Mouse (Mus musculus) CH12.LX (cell line): ENCODE results near the gene Cep97. TPM values are rescaled to one million over a fixed set of nuclear protein-coding genes. Genes with fewer than 3 reads are reported as not detected.

ENCODE experiments used
- DNase-seq: peaks from one replicate; pipeline ENCODE4 v3.0.0-alpha.2; 2013; ENCODE audit errors: extremely low read depth
- H3K27ac ChIP-seq: 2 replicates; pipeline ENCODE4 v1.5.1; 2012; ENCODE audit warnings: low read depth, mild to moderate bottlenecking, control low read depth, moderate library complexity; ENCODE audit not compliant: insufficient read depth
- H3K27me3 ChIP-seq: replicated peaks from 2 replicates; pipeline ENCODE3; 2012; ENCODE audit warnings: inconsistent platforms
- H3K36me3 ChIP-seq, 2 experiments: replicated peaks in 1 of 2; 2 replicates each; pipeline versions ENCODE3 to v1.6.1; 2012; ENCODE audit warnings: inconsistent platforms in 1 of 2, low read length in 1 of 2, mild to moderate bottlenecking in 1 of 2, mixed read lengths in 1 of 2, moderate library complexity in 1 of 2; ENCODE audit not compliant: control insufficient read depth in 1 of 2, insufficient read depth in 1 of 2
- H3K4me1 ChIP-seq, 2 experiments: 2 replicates each; pipeline ENCODE4 v1.6.1; 2012; ENCODE audit warnings: inconsistent platforms in 1 of 2, moderate library complexity in 1 of 2; ENCODE audit not compliant: insufficient read depth in 2 of 2, control insufficient read depth in 1 of 2
- H3K4me2 ChIP-seq: 2 replicates; pipeline ENCODE4 v1.6.1; 2012; ENCODE audit warnings: low read depth, mild to moderate bottlenecking, control low read depth; ENCODE audit not compliant: poor library complexity, insufficient read depth, severe bottlenecking
- H3K4me3 ChIP-seq, 3 experiments: fragments of 150-350 bp in 1 of 3; sonication (generic) in 1 of 3; replicated peaks in 1 of 3; 2 replicates each; pipeline versions ENCODE3 to v1.5.1; 2011 to 2012; ENCODE audit warnings: low read depth in 2 of 3, low read length in 2 of 3, mild to moderate bottlenecking in 2 of 3, moderate library complexity in 2 of 3, control low read depth in 1 of 3, improper control_type of control experiment in 1 of 3, inconsistent platforms in 1 of 3, mixed read lengths in 1 of 3; ENCODE audit not compliant: poor library complexity in 1 of 3
- H3K79me2 ChIP-seq: replicated peaks from 2 replicates; pipeline ENCODE4 v1.6.1; 2012; ENCODE audit warnings: mild to moderate bottlenecking, moderate library complexity; ENCODE audit not compliant: control insufficient read depth, poor library complexity, insufficient read depth, severe bottlenecking; ENCODE audit errors: extremely low read depth
- H3K9ac ChIP-seq: 2 replicates; pipeline ENCODE4 v1.6.1; 2012; ENCODE audit warnings: low read depth, mild to moderate bottlenecking, control low read depth, moderate library complexity; ENCODE audit not compliant: insufficient read depth
- H3K9me3 ChIP-seq: replicated peaks from 2 replicates; pipeline ENCODE3; 2012; ENCODE audit warnings: low read length, inconsistent platforms, mixed read lengths
- CHD1 ChIP-seq: IDR thresholded peaks from 2 replicates; pipeline ENCODE4 v1.6.1; 2012; ENCODE audit warnings: low read depth, low read length, improper control_type of control experiment, inconsistent platforms
- CTCF ChIP-seq, 2 experiments: IDR thresholded peaks in 1 of 2; conservative IDR thresholded peaks in 1 of 2; 2 replicates each; pipeline ENCODE4 v1.5.1; 2011 to 2012; ENCODE audit warnings: low read depth in 2 of 2, low read length in 2 of 2, improper control_type of control experiment in 1 of 2, inconsistent platforms in 1 of 2, mild to moderate bottlenecking in 1 of 2, moderate library complexity in 1 of 2
- ELF1 ChIP-seq: IDR thresholded peaks from 2 replicates; pipeline ENCODE4 v1.6.1; 2014; ENCODE audit warnings: low read depth, mild to moderate bottlenecking, inconsistent platforms, low read length, improper control_type of control experiment
- ETS1 ChIP-seq: conservative IDR thresholded peaks from 2 replicates; pipeline ENCODE4 v1.6.1; 2012; ENCODE audit warnings: low read depth, mild to moderate bottlenecking, inconsistent platforms, low read length, improper control_type of control experiment, moderate library complexity
- HCFC1 ChIP-seq: IDR thresholded peaks from 2 replicates; pipeline ENCODE4 v1.6.1; 2012; ENCODE audit warnings: low read depth, mild to moderate bottlenecking, inconsistent platforms, low read length, improper control_type of control experiment
- IRF4 ChIP-seq: IDR thresholded peaks from 2 replicates; pipeline ENCODE4 v1.6.1; 2014; ENCODE audit warnings: low read depth, mild to moderate bottlenecking, inconsistent platforms, low read length, improper control_type of control experiment
- JUND ChIP-seq: conservative IDR thresholded peaks from 2 replicates; pipeline ENCODE4 v1.6.1; 2011; ENCODE audit warnings: low read depth, low read length, improper control_type of control experiment
- MAFK ChIP-seq: IDR thresholded peaks from 2 replicates; pipeline ENCODE4 v1.6.1; 2011; ENCODE audit warnings: low read length, improper control_type of control experiment; ENCODE audit not compliant: insufficient replicate concordance
- MAX ChIP-seq: IDR thresholded peaks from 2 replicates; pipeline ENCODE4 v1.6.1; 2011; ENCODE audit warnings: low read length, improper control_type of control experiment
- MEF2A ChIP-seq: IDR thresholded peaks from 2 replicates; pipeline ENCODE4 v1.6.1; 2014; ENCODE audit warnings: low read depth, mild to moderate bottlenecking, inconsistent platforms, low read length, improper control_type of control experiment, borderline replicate concordance
- MXI1 ChIP-seq: IDR thresholded peaks from 2 replicates; pipeline ENCODE4 v1.6.1; 2011; ENCODE audit warnings: mild to moderate bottlenecking, low read depth, low read length, improper control_type of control experiment
- NELFE ChIP-seq: IDR thresholded peaks from 2 replicates; pipeline ENCODE4 v1.6.1; 2011; ENCODE audit warnings: low read depth, low read length, improper control_type of control experiment
- NRF1 ChIP-seq: IDR thresholded peaks from 2 replicates; pipeline ENCODE4 v1.6.1; 2014; ENCODE audit warnings: low read depth, mild to moderate bottlenecking, inconsistent platforms, low read length, improper control_type of control experiment, moderate library complexity
- POLR2A ChIP-seq: IDR thresholded peaks from 2 replicates; pipeline ENCODE4 v1.6.1; 2011; ENCODE audit warnings: low read depth, mild to moderate bottlenecking, improper control_type of control experiment, low read length
- POLR2AphosphoS2 ChIP-seq: IDR thresholded peaks from 2 replicates; pipeline ENCODE4 v1.6.1; 2011; ENCODE audit warnings: low read depth, low read length, improper control_type of control experiment
- RAD21 ChIP-seq: IDR thresholded peaks from 2 replicates; pipeline ENCODE4 v1.6.1; 2011; ENCODE audit warnings: low read depth, mild to moderate bottlenecking, low read length, improper control_type of control experiment, moderate library complexity
- RCOR1 ChIP-seq: conservative IDR thresholded peaks from 2 replicates; pipeline ENCODE4 v1.6.1; 2012; ENCODE audit warnings: low read depth, mild to moderate bottlenecking, inconsistent platforms, low read length, improper control_type of control experiment
- SIN3A ChIP-seq: IDR thresholded peaks from 2 replicates; pipeline ENCODE4 v1.6.1; 2012; ENCODE audit warnings: low read length, improper control_type of control experiment, inconsistent platforms
- TCF12 ChIP-seq: IDR thresholded peaks from 2 replicates; pipeline ENCODE4 v1.6.1; 2014; ENCODE audit warnings: low read depth, mild to moderate bottlenecking, inconsistent platforms, low read length, improper control_type of control experiment
- USF1 ChIP-seq: IDR thresholded peaks from 2 replicates; pipeline ENCODE4 v1.6.1; 2014; ENCODE audit warnings: low read depth, mild to moderate bottlenecking, inconsistent platforms, low read length, improper control_type of control experiment
- USF2 ChIP-seq: conservative IDR thresholded peaks from 2 replicates; pipeline ENCODE4 v1.6.1; 2011; ENCODE audit warnings: low read depth, low read length, improper control_type of control experiment
- ZC3H11A ChIP-seq: IDR thresholded peaks from 2 replicates; pipeline ENCODE4 v1.6.1; 2012; ENCODE audit warnings: low read depth, mild to moderate bottlenecking, inconsistent platforms, low read length, improper control_type of control experiment
- ZKSCAN1 ChIP-seq: IDR thresholded peaks from 2 replicates; pipeline ENCODE4 v1.6.1; 2012; ENCODE audit warnings: low read depth, inconsistent platforms, low read length, improper control_type of control experiment, borderline replicate concordance
- ZMIZ1 ChIP-seq: IDR thresholded peaks from 2 replicates; pipeline ENCODE4 v1.6.1; 2012; ENCODE audit warnings: low read depth, mild to moderate bottlenecking, inconsistent platforms, low read length, improper control_type of control experiment
- ZNF384 ChIP-seq: IDR thresholded peaks from 2 replicates; pipeline ENCODE4 v1.6.1; 2012; ENCODE audit warnings: low read depth, low read length, improper control_type of control experiment, inconsistent platforms
- dilution Hi-C: fragments of 300-500 bp; cut with MboI; formaldehyde crosslinking; loops from 2 replicates; pipeline ENCODE4 v1.14.3; 2020; ENCODE audit warnings: low sequenced_read_pairs; ENCODE audit not compliant: extremely low pct_unique_long_range_greater_than_20kb, extremely low pct_ligation_motif_present
- in situ Hi-C: fragments of 300-500 bp; cut with MboI; formaldehyde crosslinking; loops from 3 replicates; pipeline ENCODE4 v1.14.3; 2019; ENCODE audit warnings: low sequenced_read_pairs, low pct_ligation_motif_present, low pct_unique_long_range_greater_than_20kb, mixed read lengths
- polyA plus RNA-seq: library from polyadenylated mRNA; unstranded; fragments of >175 nt; gene quantifications from 2 replicates; pipeline ENCODE4 v1.2.1, GENCODE M21; 2012; ENCODE audit warnings: low read depth; ENCODE audit not compliant: insufficient read length
- total RNA-seq, 2 experiments: library from RNA; depleted of rRNA; stranded (reverse); fragments of 300-350 nt in 1 of 2; fragments of >200 nt in 1 of 2; gene quantifications; 2 replicates each; pipeline ENCODE4 v1.2.3; 2012 to 2014

The Cep97 gene
- total and polyA plus RNA-seq, 3 experiments, result 19.2 to 27.5 (median 24.9) TPM

GRCm38 (mm10) chr16:55939703-55940102 lies 5.0 kb upstream of the Cep97 start:
- Histone ChIP-seq H3K9ac (no peak overlapping the region), H3K4me3 (no peak overlapping the region), H3K79me2 (no peaks in the 10 kb centered on the region), H3K9me3 (peaks cover 3% of the 10 kb centered on the region), H3K36me3 (no peaks in the 10 kb centered on the region), H3K4me2 (no peak overlapping the region), H3K4me1 (peaks cover 4% of the 10 kb centered on the region in 2 experiments; a peak in 3 of 4 replicates), H3K27me3 (no peaks in the 10 kb centered on the region), H3K27ac (no peak overlapping the region; the same call in 1 of the 2 replicates)
- in situ Hi-C loops (loop anchor here (25.0 kb wide), 1 partner anchor 773 kb away; the partner anchor contains the start of gene Tfg), dilution Hi-C loops (no loop called here)
- TF ChIP-seq NELFE (no peak), MAFK (no peak), POLR2AphosphoS2 (no peak), MEF2A (no peak), NRF1 (no peak), MAX (no peak), SIN3A (no peak), ETS1 (no peak), ZMIZ1 (no peak), HCFC1 (no peak), RCOR1 (no peak), RAD21 (no peak)
- DNase-seq, result no peak

GRCm38 (mm10) chr16:55938761-55939160 lies 4.1 kb upstream of the Cep97 start:
- TF ChIP-seq CTCF (conservative IDR thresholded peaks at IDR 0.05 in 1 of 2, IDR thresholded peaks at IDR 0.05 in 1 of 2; ENCODE audit: low read depth in 2 of 2, low read length in 2 of 2), result no peak
- no peak for TF ChIP-seq MXI1
- no peak for TF ChIP-seq RCOR1
- no peak for TF ChIP-seq ZNF384
- no peak for TF ChIP-seq MAFK
- TF ChIP-seq ETS1, result no peak
- TF ChIP-seq JUND, result no peak
- no peak for TF ChIP-seq TCF12
- TF ChIP-seq CHD1, result no peak
- no peak for TF ChIP-seq IRF4
- no peak for TF ChIP-seq USF1
- no peak for TF ChIP-seq ZC3H11A
- TF ChIP-seq HCFC1, result no peak
- no peak for TF ChIP-seq NELFE
- TF ChIP-seq ZKSCAN1, result no peak
- TF ChIP-seq POLR2AphosphoS2, result no peak
- no peak for TF ChIP-seq MEF2A
- no peak for TF ChIP-seq USF2
- no peak for TF ChIP-seq ELF1
- no peak for TF ChIP-seq POLR2A
- TF ChIP-seq, all 38 proteins: peak for 0
- H3K4me3 ChIP-seq, result no peak overlapping the region
- no peaks in the 10 kb centered on the region for H3K27me3 ChIP-seq
- H3K27ac ChIP-seq, result no peak overlapping the region
- H3K36me3 ChIP-seq, result no peaks in the 10 kb centered on the region
- H3K79me2 ChIP-seq, result no peaks in the 10 kb centered on the region
- dilution Hi-C loops, result no loop called here
- H3K9me3 ChIP-seq, result peaks cover 3% of the 10 kb centered on the region
- H3K9ac ChIP-seq, result no peak overlapping the region
- DNase-seq, result no peak
- H3K4me1 ChIP-seq, result peaks cover 4% of the 10 kb centered on the region in 2 experiments; a peak in 3 of 4 replicates
- in situ Hi-C loops, result loop anchor here (25.0 kb wide), 1 partner anchor 774 kb away; the partner anchor contains the start of gene Tfg
- no peak overlapping the region for H3K4me2 ChIP-seq
